Comparison of ENCODE assay signal across 19 mouse cellular contexts in genomic region chr4:101135013-101135412, GRCm38 (mm10).
DNase-seq lines count a peak whose midpoint lies in the region; ATAC-seq lines count a peak whose summit lies in the region.
"Had no signal": no experiment of that assay in that cellular context is flagged by ENCODE, and none has a peak within 500 bp of the region (broad histone marks: within the 10 kb centered on the region; RNA-seq: fewer than 3 reads in every experiment).

No protein-coding gene starts in this region.

- H3K4me1 ChIP-seq in heart, embryonic 10.5 days: no peaks in the 10 kb centered on the region
- no peaks in the 10 kb centered on the region for H3K4me1 ChIP-seq in midbrain, embryonic 11.5 days (ENCODE audit: control insufficient read depth, insufficient read depth, low read length)
- no peaks in the 10 kb centered on the region for H3K4me1 ChIP-seq in midbrain, embryonic 13.5 days (replicated peaks)
- H3K4me1 ChIP-seq in embryonic facial prominence, embryonic 15.5 days: 0 out of 2 replicates have a peak, but pooled peaks cover 2% of the 10 kb centered on the region
- H3K4me1 ChIP-seq: embryonic facial prominence, embryonic 12.5 days; heart, embryonic 12.5 days; hindbrain, embryonic 12.5 days had no signal

- no peak for ATAC-seq in midbrain, embryonic 11.5 days (ENCODE audit: low FRiP score)
- ATAC-seq in midbrain, embryonic 13.5 days: no peak
- ATAC-seq in embryonic facial prominence, embryonic 15.5 days (ENCODE audit: insufficient number of reproducible peaks, low FRiP score, low TSS enrichment, low read depth): peak; percentile 60; the same call in 1 of the 2 replicates
- ATAC-seq: forebrain, postnatal 0 days; intestine, embryonic 16.5 days had no signal

- no peak overlapping the region for H3K4me3 ChIP-seq in heart, embryonic 10.5 days
- no peak overlapping the region for H3K4me3 ChIP-seq in midbrain, embryonic 11.5 days (ENCODE audit: low read depth, low read length)
- no peak overlapping the region for H3K4me3 ChIP-seq in midbrain, embryonic 13.5 days (replicated peaks)
- H3K4me3 ChIP-seq in embryonic facial prominence, embryonic 15.5 days (replicated peaks): no peak overlapping the region
- H3K4me3 ChIP-seq: embryonic facial prominence, embryonic 12.5 days; heart, adult 2 months; heart, embryonic 12.5 days; hindbrain, embryonic 12.5 days had no signal

- WGBS in heart, embryonic 10.5 days: 82% methylated on average over 8 of the region's 8 CpGs
- 91% methylated on average over 8 of the region's 8 CpGs for WGBS in midbrain, embryonic 11.5 days
- WGBS in midbrain, embryonic 13.5 days: 91% methylated on average over 8 of the region's 8 CpGs
- 55% methylated on average over 8 of the region's 8 CpGs for WGBS in embryonic facial prominence, embryonic 15.5 days

- DNase-seq in heart, embryonic 10.5 days (ENCODE audit: low spot score): peak; percentile 38
- DNase-seq in heart, postnatal 4 days: no peak
- DNase-seq in midbrain, embryonic 11.5 days (ENCODE audit: low spot score, missing footprints): peak; percentile 68
- no peak for DNase-seq in c-Kit-positive CD71-positive TER-119-positive erythroid progenitor cells, embryonic 14.5 days (ENCODE audit: low spot score)
- DNase-seq: adrenal gland, adult 2 months; adrenal gland, postnatal 25 days; cerebellum, adult 11 months; cerebellum, adult 8-10 months; cerebellum, postnatal 14 days; embryo, embryonic 11 days; forebrain, postnatal 0 days; gastrocnemius, postnatal 14 days; heart, adult 2 months had no signal

- H3K9ac ChIP-seq in midbrain, embryonic 11.5 days (ENCODE audit: low read length): no peak overlapping the region
- no peak overlapping the region for H3K9ac ChIP-seq in midbrain, embryonic 13.5 days (replicated peaks)
- H3K9ac ChIP-seq in embryonic facial prominence, embryonic 15.5 days: no peak overlapping the region
- H3K9ac ChIP-seq: embryonic facial prominence, embryonic 12.5 days; forebrain, postnatal 0 days; heart, embryonic 12.5 days; hindbrain, embryonic 12.5 days had no signal

- H3K4me2 ChIP-seq in midbrain, embryonic 11.5 days: no peak overlapping the region
- no peak overlapping the region for H3K4me2 ChIP-seq in midbrain, embryonic 13.5 days (replicated peaks)
- H3K4me2 ChIP-seq in embryonic facial prominence, embryonic 15.5 days (replicated peaks): no peak overlapping the region
- H3K4me2 ChIP-seq: embryonic facial prominence, embryonic 12.5 days; heart, embryonic 12.5 days; hindbrain, embryonic 12.5 days had no signal

- H3K9me3 ChIP-seq in heart, embryonic 10.5 days: no peaks in the 10 kb centered on the region
- no peaks in the 10 kb centered on the region for H3K9me3 ChIP-seq in midbrain, embryonic 11.5 days (ENCODE audit: control insufficient read depth, low read length)
- H3K9me3 ChIP-seq in midbrain, embryonic 13.5 days: no peaks in the 10 kb centered on the region
- no peaks in the 10 kb centered on the region for H3K9me3 ChIP-seq in embryonic facial prominence, embryonic 15.5 days (replicated peaks)
- H3K9me3 ChIP-seq: embryonic facial prominence, embryonic 12.5 days; heart, embryonic 12.5 days; hindbrain, embryonic 12.5 days had no signal

- H3K27me3 ChIP-seq in heart, embryonic 10.5 days (ENCODE audit: insufficient read depth, poor library complexity, severe bottlenecking): no peaks in the 10 kb centered on the region
- H3K27me3 ChIP-seq in midbrain, embryonic 11.5 days (ENCODE audit: control insufficient read depth, insufficient read depth, low read length): no peaks in the 10 kb centered on the region
- H3K27me3 ChIP-seq in midbrain, embryonic 13.5 days: no peaks in the 10 kb centered on the region
- no peaks in the 10 kb centered on the region for H3K27me3 ChIP-seq in embryonic facial prominence, embryonic 15.5 days
- H3K27me3 ChIP-seq: embryonic facial prominence, embryonic 12.5 days; heart, embryonic 12.5 days; hindbrain, embryonic 12.5 days had no signal

- no peaks in the 10 kb centered on the region for H3K36me3 ChIP-seq in heart, embryonic 10.5 days
- no peaks in the 10 kb centered on the region for H3K36me3 ChIP-seq in midbrain, embryonic 11.5 days (ENCODE audit: control insufficient read depth, insufficient read depth, low read length)
- no peaks in the 10 kb centered on the region for H3K36me3 ChIP-seq in midbrain, embryonic 13.5 days
- H3K36me3 ChIP-seq in embryonic facial prominence, embryonic 15.5 days: peaks cover 3% of the 10 kb centered on the region; the same call in 1 of the 2 replicates
- H3K36me3 ChIP-seq: heart, embryonic 12.5 days; hindbrain, embryonic 12.5 days had no signal

- no peak overlapping the region for H3K27ac ChIP-seq in heart, embryonic 10.5 days
- no peak overlapping the region for H3K27ac ChIP-seq in midbrain, embryonic 11.5 days (ENCODE audit: low read depth, low read length)
- H3K27ac ChIP-seq in midbrain, embryonic 13.5 days: no peak overlapping the region
- H3K27ac ChIP-seq in embryonic facial prominence, embryonic 15.5 days (replicated peaks): no peak overlapping the region
- H3K27ac ChIP-seq: embryonic facial prominence, embryonic 12.5 days; heart, adult 2 months; hindbrain, embryonic 12.5 days had no signal

Comparison
In these comparisons a context has a peak if more than half of its experiments do, and no peak if none do; other contexts are left out.
1. DNase-seq: peak in heart, embryonic 10.5 days (single experiment) and midbrain, embryonic 11.5 days (single experiment); none in heart, postnatal 4 days (single experiment) and c-Kit-positive CD71-positive TER-119-positive erythroid progenitor cells, embryonic 14.5 days (single experiment).